In the genomic region with DNA sequence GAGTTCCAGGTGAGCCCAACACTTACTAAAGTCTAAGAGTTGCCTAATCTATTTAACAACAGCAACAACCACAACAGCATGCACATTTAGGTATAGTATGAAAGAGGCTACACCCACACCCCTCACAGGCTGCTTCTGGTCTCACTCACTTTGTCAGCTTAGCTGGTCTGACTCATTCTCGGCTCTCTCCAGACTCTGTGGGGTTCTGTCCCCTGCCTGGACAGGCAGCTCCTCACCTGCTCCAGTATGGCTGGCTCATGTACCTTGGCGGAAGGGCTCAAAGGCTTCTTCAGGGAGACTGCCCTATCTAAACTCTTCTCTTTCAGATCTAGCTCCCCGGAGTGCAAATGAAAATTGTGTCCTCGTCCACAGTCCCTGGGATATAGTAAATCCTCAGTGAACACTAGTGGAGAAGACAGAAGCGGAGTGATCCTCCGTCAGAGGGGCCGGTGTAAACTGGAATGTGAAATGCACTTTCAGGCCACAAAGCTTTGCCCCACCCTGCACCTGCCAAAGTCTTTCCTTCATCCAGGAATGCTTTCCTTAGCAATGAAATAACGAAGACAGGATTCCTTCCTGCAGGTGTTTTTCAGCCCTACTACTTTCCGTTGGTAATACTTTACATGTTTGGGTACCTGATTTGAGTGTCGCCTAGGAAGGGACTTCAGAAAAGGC, we compare ENCODE assay signal across 14 mouse cellular contexts. TPM values are rescaled to one million over a fixed set of nuclear protein-coding genes. Genes with fewer than 3 reads are reported as not detected.
"Had no signal": no experiment of that assay in that cellular context is flagged by ENCODE, and none has a peak within 500 bp of the region (broad histone marks: within the 10 kb centered on the region; RNA-seq: fewer than 3 reads in every experiment).

No protein-coding gene starts in this region.

- H3K9ac ChIP-seq: liver, embryonic 15.5 days; midbrain, embryonic 13.5 days had no signal

- ATAC-seq: lung, postnatal 0 days; midbrain, embryonic 13.5 days had no signal

- H3K27ac ChIP-seq: left cerebral cortex, adult 2 months; limb, embryonic 10.5 days; liver, embryonic 15.5 days; macrophage; midbrain, embryonic 13.5 days; stomach, postnatal 0 days had no signal

- H3K4me1 ChIP-seq: liver, embryonic 15.5 days had no signal

- H3K36me3 ChIP-seq: liver, embryonic 15.5 days; midbrain, embryonic 13.5 days had no signal

- H3K4me2 ChIP-seq: liver, embryonic 11.5 days; liver, embryonic 15.5 days; midbrain, embryonic 13.5 days had no signal

- DNase-seq: kidney, adult 9 months; lung, adult 2 months; thymus, postnatal 4 days had no signal

- H3K4me3 ChIP-seq: left cerebral cortex, adult 2 months; limb, embryonic 10.5 days; liver, embryonic 15.5 days; midbrain, embryonic 13.5 days; myocyte had no signal

- H3K9me3 ChIP-seq: limb, embryonic 10.5 days; liver, embryonic 15.5 days; midbrain, embryonic 13.5 days had no signal

- H3K27me3 ChIP-seq: liver, embryonic 15.5 days had no signal

RNA-seq across cellular contexts. Expression of a gene that starts 19.5 kb away (rescaled TPM):
- total RNA-seq: megakaryocyte-erythroid progenitor cell, adult 5-6 weeks; neutrophil, adult 5-6 weeks had no signal
- polyA plus RNA-seq: macrophage, myocyte had no signal
